Mouse (Mus musculus): ENCODE measurements around the gene Rrp1b. TPM values are rescaled to one million over a fixed set of nuclear protein-coding genes. Genes with fewer than 3 reads are reported as not detected.

Gene Rrp1b
- total and polyA plus RNA-seq, 2 experiments from 2014 or later = 14.8 to 59.7 TPM

DNA sequence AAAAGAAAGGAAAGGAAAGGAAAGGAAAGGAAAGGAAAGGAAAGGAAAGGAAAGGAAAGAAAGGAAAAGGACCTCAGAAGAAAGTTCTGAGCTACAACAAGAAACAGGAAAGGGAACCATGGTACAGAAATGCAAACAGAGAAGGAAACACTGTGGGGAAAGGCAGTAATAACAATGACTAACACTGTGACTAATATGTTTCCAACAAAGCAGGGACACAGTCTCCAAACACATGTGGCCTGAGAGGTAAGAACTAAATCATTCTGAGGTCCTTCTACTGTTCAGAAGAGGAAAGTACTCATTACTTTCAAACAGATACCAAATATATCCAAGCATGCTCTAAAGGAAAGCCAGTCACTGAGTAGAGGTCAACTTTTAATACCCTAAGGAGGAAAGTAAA lies 41.8 kb upstream of the Rrp1b start:
- DNase-seq (ENCODE audit: low spot score) = no peak
- no peak overlapping the region for H3K4me3 ChIP-seq (ENCODE audit: low read depth, low read length)
- H3K36me3 ChIP-seq (replicated peaks; ENCODE audit: control insufficient read depth, insufficient read depth, low read length) = no peaks in the 10 kb centered on the region
- no peak for ATAC-seq (ENCODE audit: insufficient read depth, low read depth)
- H3K9ac ChIP-seq (replicated peaks; ENCODE audit: low read depth, low read length) = no peak overlapping the region
- no peaks in the 10 kb centered on the region for H3K9me3 ChIP-seq (replicated peaks; ENCODE audit: control insufficient read depth, low read length)
- H3K4me1 ChIP-seq (ENCODE audit: control insufficient read depth, insufficient read depth) = no peaks in the 10 kb centered on the region
- TF ChIP-seq EP300 (IDR thresholded peaks at IDR 0.05; ENCODE audit: low read depth) = no peak
- TF ChIP-seq CTCF (IDR thresholded peaks at IDR 0.05; ENCODE audit: low read depth) = no peak
- no peaks in the 10 kb centered on the region for H3K27me3 ChIP-seq (ENCODE audit: control insufficient read depth, insufficient read depth, low read length)
- no peak overlapping the region for H3K27ac ChIP-seq (ENCODE audit: low read depth)
- H3K4me2 ChIP-seq (ENCODE audit: low read depth, low read length) = no peak overlapping the region

DNA sequence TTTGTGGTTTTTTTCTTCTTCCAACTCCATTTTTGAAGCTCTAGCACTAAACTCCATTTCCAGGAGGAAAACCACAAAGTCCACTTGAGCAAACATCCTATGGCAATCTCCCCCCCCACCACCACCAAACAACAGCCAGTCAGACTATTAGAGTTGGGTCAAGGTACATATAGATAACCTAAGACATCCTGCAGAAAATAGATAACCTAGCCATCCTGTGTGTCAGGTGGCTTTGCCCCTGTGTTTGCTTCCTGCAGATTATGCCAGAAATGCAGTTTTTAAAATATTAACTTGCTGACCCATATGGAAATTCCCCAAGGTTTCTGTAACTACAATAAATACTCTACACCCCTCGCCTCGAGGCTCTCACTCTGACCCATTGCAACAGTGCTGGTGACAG lies 40.1 kb upstream of the Rrp1b start:
- no peak for ATAC-seq (ENCODE audit: insufficient read depth, low read depth)
- Histone ChIP-seq H3K4me1 (ENCODE audit: control insufficient read depth, insufficient read depth) (no peaks in the 10 kb centered on the region), H3K27ac (ENCODE audit: low read depth) (no peak overlapping the region), H3K36me3 (replicated peaks; ENCODE audit: control insufficient read depth, insufficient read depth, low read length) (no peaks in the 10 kb centered on the region), H3K4me2 (ENCODE audit: low read depth, low read length) (no peak overlapping the region), H3K9ac (replicated peaks; ENCODE audit: low read depth, low read length) (no peak overlapping the region), H3K27me3 (ENCODE audit: control insufficient read depth, insufficient read depth, low read length) (no peaks in the 10 kb centered on the region), H3K9me3 (replicated peaks; ENCODE audit: control insufficient read depth, low read length) (no peaks in the 10 kb centered on the region), H3K4me3 (ENCODE audit: low read depth, low read length) (no peak overlapping the region)
- WGBS = 72% methylated on average over 2 of the region's 2 CpGs
- DNase-seq (ENCODE audit: low spot score) = no peak
- no peak for TF ChIP-seq CTCF (IDR thresholded peaks at IDR 0.05; ENCODE audit: low read depth)
- no peak for TF ChIP-seq EP300 (IDR thresholded peaks at IDR 0.05; ENCODE audit: low read depth)

DNA sequence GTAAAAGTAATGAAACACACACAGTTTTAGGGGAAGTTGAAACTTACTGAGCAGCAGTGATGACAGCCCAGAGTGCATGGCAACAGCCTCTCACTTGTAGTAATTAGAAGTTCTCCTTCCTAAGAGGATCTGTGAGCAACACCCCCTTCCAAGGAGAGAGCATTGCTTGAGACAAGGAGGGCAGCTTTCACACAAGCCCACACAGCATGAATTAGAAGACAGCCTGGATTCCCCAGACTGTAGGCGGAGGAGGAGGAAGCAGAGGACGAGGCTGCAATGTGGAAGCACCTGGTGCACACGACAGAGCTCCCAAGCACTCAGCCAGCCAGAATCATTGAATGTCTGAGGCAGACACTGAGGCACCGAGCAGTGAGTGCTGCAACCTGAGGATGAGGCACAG lies 39.6 kb upstream of the Rrp1b start:
- no peak for DNase-seq (ENCODE audit: low spot score)
- Histone ChIP-seq H3K36me3 (replicated peaks; ENCODE audit: control insufficient read depth, insufficient read depth, low read length) (no peaks in the 10 kb centered on the region), H3K4me2 (ENCODE audit: low read depth, low read length) (no peak overlapping the region), H3K4me3 (ENCODE audit: low read depth, low read length) (no peak overlapping the region), H3K4me1 (ENCODE audit: control insufficient read depth, insufficient read depth) (no peaks in the 10 kb centered on the region), H3K27ac (ENCODE audit: low read depth) (no peak overlapping the region), H3K9ac (replicated peaks; ENCODE audit: low read depth, low read length) (no peak overlapping the region), H3K9me3 (replicated peaks; ENCODE audit: control insufficient read depth, low read length) (no peaks in the 10 kb centered on the region), H3K27me3 (ENCODE audit: control insufficient read depth, insufficient read depth, low read length) (no peaks in the 10 kb centered on the region)
- 69% methylated on average over 4 of the region's 4 CpGs for WGBS
- ATAC-seq (ENCODE audit: insufficient read depth, low read depth) = no peak
- no peak for TF ChIP-seq CTCF (IDR thresholded peaks at IDR 0.05; ENCODE audit: low read depth)
- no peak for TF ChIP-seq EP300 (IDR thresholded peaks at IDR 0.05; ENCODE audit: low read depth)

DNA sequence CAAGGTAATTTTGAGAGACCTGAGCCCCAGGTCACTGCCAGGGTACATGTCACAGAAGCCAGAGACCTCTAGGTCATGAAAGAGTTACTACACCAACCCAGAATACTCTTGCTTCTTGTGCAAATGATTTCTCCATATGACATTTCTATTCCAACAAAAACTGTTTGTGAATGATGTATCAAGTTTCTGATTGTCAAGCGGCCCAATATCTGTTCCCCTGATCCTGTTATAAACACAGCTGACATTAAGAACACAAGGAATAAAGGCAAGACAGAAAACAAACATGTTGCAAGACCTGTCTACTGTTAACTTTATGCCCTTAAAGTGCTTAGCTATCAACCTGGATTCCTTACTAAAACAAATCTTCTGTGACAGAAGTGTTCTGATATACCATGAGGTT lies 37.5 kb upstream of the Rrp1b start:
- TF ChIP-seq CTCF (IDR thresholded peaks at IDR 0.05; ENCODE audit: low read depth) (no peak), EP300 (IDR thresholded peaks at IDR 0.05; ENCODE audit: low read depth) (no peak)
- Histone ChIP-seq H3K9me3 (replicated peaks; ENCODE audit: control insufficient read depth, low read length) (no peaks in the 10 kb centered on the region), H3K36me3 (replicated peaks; ENCODE audit: control insufficient read depth, insufficient read depth, low read length) (no peaks in the 10 kb centered on the region), H3K9ac (replicated peaks; ENCODE audit: low read depth, low read length) (no peak overlapping the region), H3K27ac (ENCODE audit: low read depth) (no peak overlapping the region), H3K4me2 (ENCODE audit: low read depth, low read length) (no peak overlapping the region), H3K4me1 (ENCODE audit: control insufficient read depth, insufficient read depth) (no peaks in the 10 kb centered on the region), H3K27me3 (ENCODE audit: control insufficient read depth, insufficient read depth, low read length) (no peaks in the 10 kb centered on the region), H3K4me3 (ENCODE audit: low read depth, low read length) (no peak overlapping the region)
- DNase-seq (ENCODE audit: low spot score) (no peak), ATAC-seq (ENCODE audit: insufficient read depth, low read depth) (no peak)
- WGBS = 83% methylated on average over 1 of the region's 1 CpGs

DNA sequence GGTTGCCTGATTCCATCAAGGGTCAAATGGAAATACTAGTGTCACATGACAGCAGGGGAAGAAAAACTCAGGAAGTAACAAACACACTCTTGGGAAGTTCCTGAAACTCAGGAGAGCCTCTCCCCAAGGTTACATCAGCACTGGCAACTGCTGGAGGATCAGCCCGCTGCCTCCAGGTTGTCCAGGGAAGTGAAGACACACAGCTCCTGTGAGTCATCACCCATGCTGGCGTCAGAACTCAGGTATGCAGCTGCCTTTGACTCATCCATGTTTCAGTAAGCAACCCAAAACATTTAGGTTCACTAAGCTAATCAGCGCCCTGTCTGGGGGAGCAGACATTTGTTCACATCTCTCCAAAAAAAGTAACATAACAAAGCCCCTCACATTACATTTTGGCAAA lies 32.6 kb upstream of the Rrp1b start:
- Histone ChIP-seq H3K9me3 (replicated peaks; ENCODE audit: control insufficient read depth, low read length) (no peaks in the 10 kb centered on the region), H3K27ac (ENCODE audit: low read depth) (no peak overlapping the region), H3K4me2 (ENCODE audit: low read depth, low read length) (no peak overlapping the region), H3K9ac (replicated peaks; ENCODE audit: low read depth, low read length) (no peak overlapping the region), H3K27me3 (ENCODE audit: control insufficient read depth, insufficient read depth, low read length) (no peaks in the 10 kb centered on the region), H3K4me3 (ENCODE audit: low read depth, low read length) (no peak overlapping the region), H3K36me3 (replicated peaks; ENCODE audit: control insufficient read depth, insufficient read depth, low read length) (no peaks in the 10 kb centered on the region), H3K4me1 (ENCODE audit: control insufficient read depth, insufficient read depth) (no peaks in the 10 kb centered on the region)
- TF ChIP-seq CTCF (IDR thresholded peaks at IDR 0.05; ENCODE audit: low read depth) (no peak), EP300 (IDR thresholded peaks at IDR 0.05; ENCODE audit: low read depth) (no peak)
- no peak for DNase-seq (ENCODE audit: low spot score)
- 83% methylated on average over 3 of the region's 3 CpGs for WGBS
- ATAC-seq (ENCODE audit: insufficient read depth, low read depth) = no peak

DNA sequence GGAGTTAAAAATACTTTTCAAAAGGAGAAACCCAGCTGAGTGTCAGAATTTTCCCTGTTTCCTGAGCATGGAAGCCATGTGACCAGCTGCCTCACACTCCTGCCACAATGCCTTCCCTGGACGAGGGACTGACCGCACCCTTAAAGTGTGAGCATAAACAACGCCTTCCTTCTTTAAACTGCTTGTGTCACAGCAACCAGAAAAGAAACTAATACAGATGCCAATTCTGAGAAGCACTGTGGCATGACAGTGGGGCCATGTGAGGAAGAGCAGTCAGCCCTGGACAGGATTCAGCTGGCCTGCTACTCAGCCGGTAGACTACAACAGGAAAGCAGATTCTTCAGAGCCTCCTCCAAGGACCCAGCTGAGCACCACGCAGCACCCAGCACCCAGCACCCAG lies 29.1 kb upstream of the Rrp1b start:
- TF ChIP-seq CTCF (IDR thresholded peaks at IDR 0.05; ENCODE audit: low read depth) = no peak
- no peak for TF ChIP-seq EP300 (IDR thresholded peaks at IDR 0.05; ENCODE audit: low read depth)
- H3K27ac ChIP-seq (ENCODE audit: low read depth) = no peak overlapping the region
- ATAC-seq (ENCODE audit: insufficient read depth, low read depth) (no peak), DNase-seq (ENCODE audit: low spot score) (no peak)
- H3K27me3 ChIP-seq (ENCODE audit: control insufficient read depth, insufficient read depth, low read length) = no peaks in the 10 kb centered on the region
- no peak overlapping the region for H3K4me3 ChIP-seq (ENCODE audit: low read depth, low read length)
- no peaks in the 10 kb centered on the region for H3K9me3 ChIP-seq (replicated peaks; ENCODE audit: control insufficient read depth, low read length)
- 64% methylated on average over 5 of the region's 5 CpGs for WGBS
- H3K4me2 ChIP-seq (ENCODE audit: low read depth, low read length) = no peak overlapping the region
- H3K9ac ChIP-seq (replicated peaks; ENCODE audit: low read depth, low read length) = no peak overlapping the region
- no peaks in the 10 kb centered on the region for H3K4me1 ChIP-seq (ENCODE audit: control insufficient read depth, insufficient read depth)
- H3K36me3 ChIP-seq (replicated peaks; ENCODE audit: control insufficient read depth, insufficient read depth, low read length) = no peaks in the 10 kb centered on the region

Data from heart, postnatal 0 days (tissue).